Mouse (Mus musculus) limb, embryonic 15.5 days (tissue): ENCODE measurements around the gene Slc6a17. TPM values are rescaled to one million over a fixed set of nuclear protein-coding genes. Genes with fewer than 3 reads are reported as not detected.

ENCODE experiments used
- ATAC-seq: fragments of 200-750 bp; cut with Nextera tagmentation; 2 replicates; pipeline ENCODE4 v1.8.0; 2017; ENCODE audit warnings: low read depth, moderate TSS enrichment; ENCODE audit not compliant: insufficient number of reproducible peaks, low FRiP score, low TSS enrichment
- H3K27ac ChIP-seq: fragments of 300-500 bp; sonication (generic); 2 replicates; pipeline ENCODE4 v1.5.1; 2015; ENCODE audit warnings: moderate library complexity, mild to moderate bottlenecking, inconsistent platforms
- H3K27me3 ChIP-seq: fragments of 300-500 bp; sonication (generic); 2 replicates; pipeline ENCODE4 v1.6.1; 2015; ENCODE audit warnings: inconsistent platforms
- H3K36me3 ChIP-seq: fragments of 300-500 bp; sonication (generic); 2 replicates; pipeline ENCODE4 v1.6.1; 2015; ENCODE audit warnings: inconsistent platforms
- H3K4me1 ChIP-seq: fragments of 300-500 bp; sonication (generic); 2 replicates; pipeline ENCODE4 v1.6.1; 2015; ENCODE audit warnings: inconsistent platforms
- H3K4me2 ChIP-seq: fragments of 300-500 bp; sonication (generic); 2 replicates; pipeline ENCODE4 v1.6.1; 2015; ENCODE audit warnings: mild to moderate bottlenecking, inconsistent platforms
- H3K4me3 ChIP-seq: fragments of 300-500 bp; sonication (generic); 2 replicates; pipeline ENCODE4 v1.5.1; 2015; ENCODE audit warnings: mild to moderate bottlenecking, inconsistent platforms
- H3K9ac ChIP-seq: fragments of 300-500 bp; sonication (generic); 2 replicates; pipeline ENCODE4 v1.6.1; 2015; ENCODE audit warnings: inconsistent platforms
- H3K9me3 ChIP-seq: fragments of 300-500 bp; sonication (generic); 2 replicates; pipeline ENCODE4 v1.6.1; 2016; ENCODE audit warnings: inconsistent platforms
- WGBS: fragments of 180-500 bp; shearing (Covaris S2); methylation state at CpG from one replicate; pipeline ENCODE4 v1.1.7; 2015; 5-methylcytosine and 5-hydroxymethylcytosine counted together
- polyA plus RNA-seq: library from polyadenylated mRNA; unstranded; fragments of >200 nt; fragmentation: Nextera tagmentation; extraction: Ambion mirVana; gene quantifications from 2 replicates; pipeline ENCODE4 v1.2.1, GENCODE M21; 2015

The Slc6a17 gene
- polyA plus RNA-seq, 1 experiment from 2014 or later = 6.5 TPM

GRCm38 (mm10) chr3:107459196-107459772, 58.5 kb downstream of the Slc6a17 start, which contains the start of gene Kcnc4:
TSS of gene Kcnc4 (minus strand) at chr3:107459552.
- ATAC-seq = peak; percentile 43; the same call in 1 of the 2 replicates
- H3K27ac ChIP-seq = no peak within 1 kb of the TSS
- H3K9me3 ChIP-seq = no peaks in the 10 kb centered on the region
- H3K4me2 ChIP-seq = peak within 1 kb of the TSS; percentile 99
- under 1% methylated on average over 65 of the region's 68 CpGs for WGBS
- H3K36me3 ChIP-seq = no peaks in the 10 kb centered on the region
- H3K4me3 ChIP-seq = peak within 1 kb of the TSS; percentile 51
- peaks cover 92% of the 10 kb centered on the region for H3K27me3 ChIP-seq
- peaks cover 25% of the 10 kb centered on the region for H3K4me1 ChIP-seq
- peak within 1 kb of the TSS; percentile 15; the same call in 1 of the 2 replicates for H3K9ac ChIP-seq

GRCm38 (mm10) chr3:107458528-107459195, 59.2 kb downstream of the Slc6a17 start:
- peak overlapping the region; percentile 99 for H3K4me2 ChIP-seq
- peaks cover 25% of the 10 kb centered on the region for H3K4me1 ChIP-seq
- H3K27ac ChIP-seq = no peak overlapping the region
- no peaks in the 10 kb centered on the region for H3K9me3 ChIP-seq
- no peaks in the 10 kb centered on the region for H3K36me3 ChIP-seq
- H3K27me3 ChIP-seq = peaks cover 95% of the 10 kb centered on the region
- ATAC-seq = no peak
- H3K4me3 ChIP-seq = peak overlapping the region; percentile 51
- peak overlapping the region; percentile 15; the same call in 1 of the 2 replicates for H3K9ac ChIP-seq
- WGBS = under 1% methylated on average over 49 of the region's 51 CpGs

DNA sequence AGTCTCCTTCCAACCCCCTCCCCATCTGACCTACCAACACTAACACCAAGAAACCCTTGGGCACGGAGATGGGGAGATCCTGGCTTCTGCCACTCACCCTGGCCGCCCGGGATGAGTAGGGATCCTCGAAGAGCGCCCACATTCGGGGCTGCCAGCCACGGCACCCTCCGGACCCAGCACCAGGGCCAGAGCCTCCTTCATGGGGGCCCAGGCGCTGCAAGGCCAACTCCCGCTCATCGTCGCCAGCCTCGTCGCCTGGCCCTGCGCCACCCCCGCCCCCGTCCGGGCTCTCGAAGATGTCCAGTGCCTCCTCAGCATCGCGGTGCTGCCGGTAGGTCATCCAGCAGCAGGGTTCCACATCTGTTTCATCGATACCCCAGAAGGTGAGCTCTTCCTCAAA, 59.7 kb downstream of the Slc6a17 start:
- Histone ChIP-seq H3K27me3 (peaks cover 92% of the 10 kb centered on the region), H3K4me1 (peaks cover 25% of the 10 kb centered on the region), H3K9me3 (no peaks in the 10 kb centered on the region), H3K27ac (no peak overlapping the region), H3K4me3 (peak overlapping the region; percentile 51), H3K36me3 (no peaks in the 10 kb centered on the region), H3K4me2 (peak overlapping the region; percentile 99), H3K9ac (peak overlapping the region; percentile 15; the same call in 1 of the 2 replicates)
- WGBS = 2% methylated on average over 23 of the region's 23 CpGs
- ATAC-seq = no peak

DNA sequence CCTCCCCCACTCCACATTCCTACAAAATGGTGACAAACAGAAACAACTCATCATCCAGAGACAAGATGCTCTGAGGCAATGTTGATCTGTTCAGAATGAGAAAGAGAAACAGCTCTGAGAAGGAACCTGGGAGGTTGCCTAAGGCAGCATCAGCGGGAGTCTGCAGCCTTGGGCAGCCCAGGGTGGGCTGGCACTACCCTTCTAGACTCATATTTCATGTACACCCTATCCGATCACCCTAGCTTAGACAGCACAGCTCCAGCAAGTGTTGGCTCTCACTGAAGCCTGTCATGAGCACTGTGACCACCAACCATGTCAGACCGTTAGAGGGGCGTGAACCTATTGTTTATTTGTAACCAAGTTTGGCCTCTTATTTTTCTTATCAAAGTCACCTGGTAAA, 63.5 kb downstream of the Slc6a17 start:
- peaks cover 59% of the 10 kb centered on the region for H3K27me3 ChIP-seq
- H3K4me2 ChIP-seq = no peak overlapping the region
- peaks cover 19% of the 10 kb centered on the region for H3K4me1 ChIP-seq
- ATAC-seq = no peak
- H3K9me3 ChIP-seq = no peaks in the 10 kb centered on the region
- no peak overlapping the region for H3K9ac ChIP-seq
- H3K27ac ChIP-seq = no peak overlapping the region
- no peak overlapping the region for H3K4me3 ChIP-seq
- 60% methylated on average over 4 of the region's 4 CpGs for WGBS
- no peaks in the 10 kb centered on the region for H3K36me3 ChIP-seq

DNA sequence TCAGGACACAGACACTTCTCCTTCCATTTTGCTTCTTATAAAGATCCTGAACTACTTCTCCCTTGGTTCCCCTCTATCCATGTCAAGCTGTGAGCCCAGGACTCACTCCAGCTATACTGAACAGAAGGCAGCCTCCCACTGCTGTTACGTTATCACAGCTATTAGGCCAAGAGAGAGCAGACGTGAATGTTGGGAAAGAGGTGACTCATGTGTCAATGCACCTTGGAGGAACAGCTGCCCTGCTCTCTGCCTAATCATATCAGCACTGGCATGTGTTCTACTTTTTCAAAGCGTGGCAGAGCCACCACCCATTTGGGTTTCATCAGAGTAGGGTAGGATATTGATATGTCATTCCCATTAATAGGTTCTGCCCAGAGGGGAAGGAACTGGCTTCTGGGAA, 71.0 kb downstream of the Slc6a17 start:
- no peak for ATAC-seq
- H3K4me1 ChIP-seq = peaks cover 8% of the 10 kb centered on the region; the same call in 1 of the 2 replicates
- no peaks in the 10 kb centered on the region for H3K9me3 ChIP-seq
- 0 out of 2 replicates have a peak, but pooled peaks cover 9% of the 10 kb centered on the region for H3K27me3 ChIP-seq
- H3K4me3 ChIP-seq = no peak overlapping the region
- no peak overlapping the region for H3K9ac ChIP-seq
- no peak overlapping the region for H3K4me2 ChIP-seq
- no peaks in the 10 kb centered on the region for H3K36me3 ChIP-seq
- H3K27ac ChIP-seq = no peak overlapping the region
- WGBS = 54% methylated on average over 3 of the region's 3 CpGs

GRCm38 (mm10) chr3:107443866-107444265, 74.0 kb downstream of the Slc6a17 start:
- ATAC-seq = no peak
- Histone ChIP-seq H3K4me2 (no peak overlapping the region), H3K27ac (no peak overlapping the region), H3K4me3 (no peak overlapping the region), H3K9ac (no peak overlapping the region), H3K36me3 (no peaks in the 10 kb centered on the region), H3K4me1 (0 out of 2 replicates have a peak, but pooled peaks cover 2% of the 10 kb centered on the region), H3K27me3 (0 out of 2 replicates have a peak, but pooled peaks cover 9% of the 10 kb centered on the region), H3K9me3 (no peaks in the 10 kb centered on the region)
- 71% methylated on average over 5 of the region's 5 CpGs for WGBS

- no peak overlapping the region for H3K4me2 ChIP-seq
- no peaks in the 10 kb centered on the region for H3K9me3 ChIP-seq
- no peaks in the 10 kb centered on the region for H3K36me3 ChIP-seq
- WGBS = 77% methylated on average over 11 of the region's 11 CpGs
- H3K4me1 ChIP-seq = 0 out of 2 replicates have a peak, but pooled peaks cover 2% of the 10 kb centered on the region
- H3K27ac ChIP-seq = no peak overlapping the region
- no peak overlapping the region for H3K9ac ChIP-seq
- ATAC-seq = no peak
- H3K27me3 ChIP-seq = 0 out of 2 replicates have a peak, but pooled peaks cover 9% of the 10 kb centered on the region
- H3K4me3 ChIP-seq = no peak overlapping the region
These were observed 75.6 kb downstream of the Slc6a17 start for GRCm38 (mm10) chr3:107442191-107442590.

GRCm38 (mm10) chr3:107441306-107441705, 76.5 kb downstream of the Slc6a17 start:
- no peak for ATAC-seq
- WGBS = 75% methylated on average over 8 of the region's 8 CpGs

GRCm38 (mm10) chr3:107439280-107439679, 78.5 kb downstream of the Slc6a17 start:
- WGBS = 88% methylated on average over 11 of the region's 11 CpGs
- H3K4me1 ChIP-seq = 0 out of 2 replicates have a peak, but pooled peaks cover 2% of the 10 kb centered on the region
- no peaks in the 10 kb centered on the region for H3K9me3 ChIP-seq
- no peaks in the 10 kb centered on the region for H3K36me3 ChIP-seq
- no peak overlapping the region for H3K9ac ChIP-seq
- H3K27ac ChIP-seq = no peak overlapping the region
- H3K4me2 ChIP-seq = no peak overlapping the region
- 0 out of 2 replicates have a peak, but pooled peaks cover 6% of the 10 kb centered on the region for H3K27me3 ChIP-seq
- no peak overlapping the region for H3K4me3 ChIP-seq
- ATAC-seq = no peak

More at GRCm38 (mm10) chr3:107441306-107441705, 76.5 kb downstream of the Slc6a17 start:
- no peaks in the 10 kb centered on the region for H3K9me3 ChIP-seq
- no peak overlapping the region for H3K27ac ChIP-seq
- no peaks in the 10 kb centered on the region for H3K36me3 ChIP-seq
- 0 out of 2 replicates have a peak, but pooled peaks cover 2% of the 10 kb centered on the region for H3K4me1 ChIP-seq
- no peak overlapping the region for H3K9ac ChIP-seq
- 0 out of 2 replicates have a peak, but pooled peaks cover 9% of the 10 kb centered on the region for H3K27me3 ChIP-seq
- no peak overlapping the region for H3K4me2 ChIP-seq
- H3K4me3 ChIP-seq = no peak overlapping the region

DNA sequence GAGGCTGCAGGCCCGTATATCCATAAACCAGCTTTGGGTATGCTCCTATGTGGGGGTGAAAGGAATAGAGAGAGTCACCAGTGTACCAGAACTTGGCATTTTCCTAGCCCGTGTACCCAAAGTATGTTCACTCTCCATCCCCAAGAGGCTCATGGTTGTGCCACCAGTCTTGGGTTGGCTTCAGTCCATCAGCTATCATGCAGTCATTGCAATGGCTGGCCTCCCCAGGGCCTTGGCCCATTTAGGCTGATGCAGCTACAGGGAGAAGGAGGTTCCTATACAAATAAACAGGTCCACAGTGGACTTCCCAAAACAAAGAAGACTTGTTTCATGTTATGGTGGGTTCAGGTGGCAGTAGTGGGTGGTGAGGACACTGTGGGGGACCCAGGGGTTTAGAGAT, 80.2 kb downstream of the Slc6a17 start:
- no peaks in the 10 kb centered on the region for H3K36me3 ChIP-seq
- H3K27me3 ChIP-seq = no peaks in the 10 kb centered on the region
- H3K27ac ChIP-seq = no peak overlapping the region
- no peak overlapping the region for H3K9ac ChIP-seq
- no peaks in the 10 kb centered on the region for H3K9me3 ChIP-seq
- whole genome bisulfite sequencing = 74% methylated on average over 2 of the region's 2 CpGs
- no peak overlapping the region for H3K4me3 ChIP-seq
- ATAC-seq = no peak
- 0 out of 2 replicates have a peak, but pooled peaks cover 5% of the 10 kb centered on the region for H3K4me1 ChIP-seq
- no peak overlapping the region for H3K4me2 ChIP-seq

GRCm38 (mm10) chr3:107436434-107436833, 81.4 kb downstream of the Slc6a17 start:
- WGBS = 49% methylated on average over 6 of the region's 6 CpGs
- Histone ChIP-seq H3K9me3 (no peaks in the 10 kb centered on the region), H3K36me3 (no peaks in the 10 kb centered on the region), H3K9ac (no peak overlapping the region), H3K27ac (no peak overlapping the region), H3K27me3 (no peaks in the 10 kb centered on the region), H3K4me2 (no peak overlapping the region), H3K4me3 (no peak overlapping the region), H3K4me1 (0 out of 2 replicates have a peak, but pooled peaks cover 4% of the 10 kb centered on the region)
- no peak for ATAC-seq

DNA sequence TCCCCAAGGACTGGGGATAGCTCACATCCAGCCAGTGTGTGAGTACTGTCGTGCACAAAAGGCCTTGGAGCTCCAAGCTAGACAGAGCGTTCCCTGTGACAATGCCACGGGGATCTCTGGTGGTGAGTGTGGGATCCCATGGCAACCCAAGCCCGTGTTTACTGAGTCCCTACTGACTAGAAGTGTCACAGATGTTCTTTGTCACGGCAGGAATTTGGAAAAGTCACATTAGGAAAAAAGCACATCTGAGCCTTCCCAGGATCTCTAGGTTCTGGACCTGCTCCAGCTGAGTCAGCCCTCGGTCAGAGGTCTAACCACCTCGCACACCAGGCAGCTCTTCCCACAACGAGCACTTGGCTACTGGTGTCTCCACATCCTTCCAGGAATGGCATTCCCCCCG, 84.2 kb downstream of the Slc6a17 start:
- H3K9me3 ChIP-seq = no peaks in the 10 kb centered on the region
- H3K4me2 ChIP-seq = no peak overlapping the region
- ATAC-seq = no peak; the same call in 1 of the 2 replicates
- H3K4me3 ChIP-seq = no peak overlapping the region
- no peak overlapping the region for H3K27ac ChIP-seq
- 60% methylated on average over 9 of the region's 9 CpGs for WGBS
- H3K9ac ChIP-seq = no peak overlapping the region
- no peaks in the 10 kb centered on the region for H3K27me3 ChIP-seq
- H3K36me3 ChIP-seq = no peaks in the 10 kb centered on the region
- 0 out of 2 replicates have a peak, but pooled peaks cover 6% of the 10 kb centered on the region for H3K4me1 ChIP-seq
